Mouse (Mus musculus) heart, adult 2 months (tissue): ENCODE measurements around the gene Tas2r143.

Experiments
- CTCF ChIP-seq: fragments of 200-600 bp; IDR thresholded peaks from 2 replicates; pipeline ENCODE4 v1.8.1; 2022; ENCODE audit warnings: antibody characterized with exemption, mild to moderate bottlenecking, moderate library complexity
- EP300 ChIP-seq: fragments of 200-500 bp; IDR thresholded peaks from 2 replicates; pipeline ENCODE4 v1.6.1; 2011; ENCODE audit warnings: low read depth, low read length, control low read depth; ENCODE audit not compliant: insufficient read depth
- POLR2A ChIP-seq: fragments of 200-500 bp; IDR thresholded peaks from 2 replicates; pipeline ENCODE4 v1.6.1; 2011; ENCODE audit warnings: mild to moderate bottlenecking, low read depth, low read length, control low read depth; ENCODE audit not compliant: insufficient read depth

GRCm38 (mm10) chr6:42364607-42365006 lies 35.4 kb upstream of the Tas2r143 start:
- no peak for TF ChIP-seq POLR2A
- TF ChIP-seq CTCF: no peak
- TF ChIP-seq EP300: no peak
